Mouse (Mus musculus) fibroblast of lung, adult 2 months (primary cell): ENCODE data around the gene Arfip1.
"Not testable (repeated sequence)": the region's sequence is repeated elsewhere in the genome, so short reads cannot be mapped to it uniquely, and the experiment has no call there.

Experiments used
- DNase-seq: peaks from one replicate; pipeline ENCODE4 v3.0.0-alpha.2; 2011; ENCODE audit warnings: low read depth

Gene Arfip1

DNA sequence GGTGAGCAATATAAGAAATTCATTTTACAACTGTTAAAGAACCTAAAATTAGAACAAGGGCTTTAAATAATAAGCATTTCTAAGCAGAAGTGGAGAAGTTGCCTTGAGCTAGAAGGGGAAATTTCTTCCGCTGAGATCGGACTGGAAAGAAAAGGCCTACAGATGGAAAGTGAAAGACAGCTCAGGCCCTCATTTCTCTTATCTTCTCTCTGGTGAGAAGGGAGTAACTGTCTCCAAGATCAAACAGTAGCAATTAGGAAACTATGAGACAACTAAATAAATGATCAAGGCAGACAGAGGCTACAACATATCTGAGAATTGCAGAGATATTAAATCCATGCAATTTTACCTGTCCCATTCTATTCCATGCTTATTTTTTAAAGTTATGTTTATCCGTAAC, 11.9 kb downstream of the Arfip1 start:
- no peak for DNase-seq

DNA sequence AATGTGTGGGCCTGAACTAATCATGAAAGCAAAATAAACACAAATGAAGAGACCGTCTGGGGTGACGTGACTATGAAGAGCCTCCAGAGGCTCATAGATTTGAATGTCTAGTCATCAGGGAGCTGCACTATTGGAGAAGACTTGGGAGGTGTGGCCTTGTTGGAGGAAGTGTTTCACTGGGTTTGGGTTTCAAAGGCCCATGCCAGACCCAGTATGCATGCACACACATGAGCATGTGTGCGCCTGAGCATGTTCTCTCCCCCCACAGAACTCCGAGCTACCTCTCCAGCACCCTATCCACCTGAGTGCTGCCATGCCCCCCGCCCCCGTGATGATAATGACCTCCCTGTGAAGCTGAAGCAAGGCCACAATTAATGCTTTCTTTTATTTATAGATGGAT, 12.8 kb downstream of the Arfip1 start:
- DNase-seq = no peak

DNA sequence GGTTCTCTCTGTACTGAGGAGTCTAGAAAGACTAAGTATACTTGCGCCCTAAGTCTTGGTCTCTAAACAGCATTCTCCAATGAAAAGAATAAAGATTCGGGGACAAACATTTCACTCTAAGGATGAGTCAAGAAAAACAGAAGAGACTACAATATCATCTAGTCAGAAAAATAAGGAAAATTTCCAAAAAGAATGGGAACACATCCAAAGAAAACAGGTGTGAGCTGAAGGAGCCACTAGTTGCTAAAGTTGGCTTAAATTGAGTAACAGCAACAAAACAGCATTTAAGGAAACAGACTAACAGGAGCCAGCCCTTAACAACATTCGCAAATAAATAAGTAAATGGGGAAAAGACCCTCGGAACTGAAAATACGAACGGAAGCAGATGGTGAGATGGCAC, 13.9 kb downstream of the Arfip1 start:
- no peak for DNase-seq

DNA sequence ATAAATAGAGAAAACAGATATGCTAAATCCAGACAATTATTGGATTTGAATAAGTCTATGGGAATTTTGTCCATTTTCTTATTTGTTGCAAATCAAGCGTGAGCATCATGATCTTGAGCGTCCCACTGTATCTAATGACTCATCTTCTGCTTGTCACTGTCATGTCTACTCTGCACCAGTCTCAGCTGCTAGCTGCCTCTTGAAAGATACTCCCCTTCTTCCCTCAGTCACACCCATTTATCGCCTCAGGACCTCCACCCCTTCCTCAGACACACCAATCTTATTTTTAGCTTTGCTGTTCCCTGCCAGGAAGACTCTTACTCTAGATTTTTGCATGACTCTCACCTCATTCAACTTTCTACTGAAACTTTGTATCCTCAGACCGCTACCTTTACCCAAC, 19.0 kb downstream of the Arfip1 start:
- DNase-seq = no peak

DNA sequence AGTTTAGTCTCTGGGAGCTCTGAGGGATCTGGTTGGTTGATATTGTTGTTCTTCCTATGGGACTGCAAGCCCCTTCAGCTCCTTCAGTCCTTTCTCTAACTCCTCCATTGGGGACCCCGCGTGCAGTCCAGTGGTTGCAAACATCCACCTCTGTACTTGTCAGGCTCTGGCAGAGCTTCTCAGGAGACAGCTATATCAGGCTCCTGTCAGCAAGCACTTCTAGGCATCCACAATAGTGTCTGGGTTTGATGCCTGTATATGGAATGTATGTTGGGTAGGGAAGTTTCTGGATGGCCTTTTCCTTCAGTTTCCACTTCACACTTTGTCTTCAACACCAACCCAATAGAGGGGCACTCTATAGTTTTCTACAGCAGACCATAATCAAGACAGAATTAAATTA, 19.5 kb downstream of the Arfip1 start:
- DNase-seq = not testable (repeated sequence)

DNA sequence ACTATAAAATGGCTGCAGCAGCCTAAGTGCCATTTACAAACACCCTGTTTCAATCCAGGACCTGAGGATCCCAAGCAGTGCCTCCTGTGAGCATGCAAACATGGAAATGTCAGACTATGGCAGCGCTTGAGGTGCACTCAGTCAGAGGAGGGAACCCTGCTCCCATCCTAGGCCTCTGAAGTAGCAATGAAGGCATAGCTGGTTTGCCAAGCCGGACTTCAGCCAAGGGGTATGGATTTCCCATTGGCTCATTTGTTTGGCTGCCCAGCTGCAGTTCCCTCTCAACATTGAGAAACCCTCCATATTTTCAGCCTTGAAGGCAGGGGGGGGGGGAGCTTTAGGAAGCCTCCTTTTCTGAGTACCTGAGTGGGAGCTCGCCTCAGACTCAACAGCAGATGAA, 24.1 kb downstream of the Arfip1 start:
- no peak for DNase-seq

DNA sequence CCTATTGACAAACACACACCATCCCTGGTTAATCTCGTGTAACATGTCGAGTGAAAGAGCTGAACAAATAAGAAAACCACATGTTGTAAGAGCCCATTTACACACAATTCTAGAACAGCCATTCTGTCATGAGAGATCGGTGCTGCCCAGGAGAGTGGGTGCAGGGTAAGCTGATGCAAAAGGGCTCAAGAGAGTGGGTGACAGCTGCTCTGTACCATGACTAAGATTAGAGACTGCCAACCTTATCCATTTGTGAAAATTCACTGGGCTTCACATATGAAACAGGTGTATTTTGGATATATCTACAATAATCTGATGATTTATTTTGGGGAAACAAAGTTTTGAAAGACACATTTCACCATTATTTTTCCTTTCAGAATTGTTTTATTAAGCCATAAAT, 26.6 kb downstream of the Arfip1 start:
- DNase-seq = no peak

DNA sequence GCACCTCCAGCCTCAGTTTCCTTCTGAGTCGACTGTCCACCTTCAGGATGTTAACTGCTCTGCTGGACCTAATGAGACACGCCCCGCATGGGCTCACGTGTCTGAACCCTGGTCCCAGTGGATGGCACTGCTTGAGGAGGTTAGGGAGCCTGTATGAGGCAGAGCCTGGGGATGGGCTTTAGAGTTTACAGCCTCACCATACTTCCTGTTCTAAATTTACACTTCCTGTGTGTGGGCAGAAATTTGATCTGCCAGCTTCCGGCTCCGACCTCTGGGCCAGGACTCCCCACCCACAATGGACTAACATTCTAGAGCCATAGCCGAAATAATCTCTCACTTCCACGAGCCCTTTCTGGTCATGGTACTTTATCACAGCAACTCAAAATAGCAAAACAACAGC, 35.2 kb downstream of the Arfip1 start:
- DNase-seq = no peak

DNA sequence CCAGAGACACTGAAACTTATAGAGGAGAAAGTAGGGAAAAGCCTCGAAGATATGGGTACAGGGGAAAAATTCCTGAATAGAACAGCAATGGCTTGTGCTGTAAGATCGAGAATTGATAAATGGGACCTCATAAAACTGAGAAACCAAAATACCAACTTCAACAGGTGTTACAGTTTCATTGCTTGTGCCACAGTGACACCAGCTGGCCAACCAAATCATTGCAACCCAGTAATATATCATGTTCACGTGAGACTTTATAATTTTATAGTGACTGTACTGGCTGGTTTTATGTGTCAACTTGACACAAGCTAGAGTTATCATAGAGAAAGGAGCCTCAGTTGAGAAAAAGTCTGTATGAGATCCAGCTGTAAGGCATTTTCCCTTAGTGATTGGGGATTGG, 40.0 kb downstream of the Arfip1 start:
- not testable (repeated sequence) for DNase-seq

DNA sequence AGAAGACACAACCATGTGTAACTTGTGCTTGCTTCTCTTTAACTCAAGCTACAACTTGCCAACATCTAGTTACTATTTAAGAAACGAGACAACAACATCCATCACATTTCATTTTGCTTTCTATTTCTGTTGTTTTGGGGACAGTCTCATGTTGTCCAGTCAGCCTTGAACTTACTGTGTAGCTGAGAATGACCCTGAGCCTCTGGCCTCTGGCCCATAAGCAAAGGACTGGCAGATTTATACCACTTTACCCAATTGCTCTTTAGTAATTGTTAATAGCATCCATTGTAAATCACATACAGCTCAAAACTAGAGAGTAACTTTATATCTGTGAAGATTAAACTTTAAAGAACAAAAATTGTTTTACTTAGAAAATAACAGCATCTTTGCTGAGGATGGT, 40.5 kb downstream of the Arfip1 start:
- DNase-seq = no peak

DNA sequence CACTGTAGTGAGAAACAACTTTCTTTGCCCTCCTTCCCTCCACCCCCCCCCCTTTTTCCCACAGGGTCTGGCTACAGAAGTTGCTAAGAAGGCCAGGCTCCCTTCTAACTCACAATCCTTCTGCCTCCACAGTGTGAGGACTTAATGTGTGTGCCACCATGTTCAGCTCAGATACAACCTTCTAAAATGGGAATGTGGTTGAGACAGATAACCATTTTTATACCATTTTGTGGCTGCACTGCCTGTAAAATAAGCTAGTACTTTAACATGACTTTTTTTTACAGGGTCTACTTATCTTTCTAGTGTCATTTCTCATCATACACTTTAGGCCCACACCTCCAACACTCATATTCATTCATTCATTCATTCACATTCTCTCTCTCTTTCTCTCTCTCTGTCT, 41.8 kb downstream of the Arfip1 start:
- DNase-seq = no peak

DNA sequence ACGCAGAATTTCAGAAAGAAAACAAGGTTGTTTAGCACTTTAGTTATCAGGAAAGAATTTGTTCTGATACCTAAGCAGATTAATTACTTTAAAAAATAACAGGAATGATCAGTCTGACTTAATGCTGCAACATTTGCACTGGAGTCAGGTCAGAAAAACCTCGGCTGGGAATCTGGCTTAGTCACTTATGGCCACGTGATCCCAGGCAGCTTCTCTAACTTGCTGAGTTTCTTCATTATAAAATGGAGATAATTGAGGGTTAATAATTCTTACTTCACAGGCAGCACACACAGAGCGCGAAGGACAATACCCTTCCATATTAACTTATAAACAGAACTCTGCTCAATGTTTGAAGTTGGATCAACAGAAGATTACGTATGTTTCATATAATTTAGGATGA, 45.4 kb downstream of the Arfip1 start:
- DNase-seq = no peak

DNA sequence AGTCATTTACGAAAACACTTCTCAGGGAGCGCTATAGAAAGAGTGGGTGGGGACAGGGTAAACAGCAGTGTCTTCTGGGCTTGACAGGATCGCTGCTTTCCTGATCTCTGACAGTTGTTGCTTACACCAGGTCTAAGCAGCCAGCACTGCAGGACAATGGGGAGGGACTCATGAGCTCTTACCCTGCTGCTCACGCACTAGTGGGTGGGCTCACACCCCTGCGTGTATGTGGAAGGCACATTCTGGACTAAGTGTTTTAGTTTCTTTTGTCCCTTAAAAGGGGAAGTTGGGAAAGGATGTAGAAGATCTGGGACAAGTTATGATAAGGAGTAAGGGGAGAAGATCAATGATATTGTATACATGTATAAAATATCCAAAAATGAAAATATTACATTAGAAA, 49.2 kb downstream of the Arfip1 start:
- DNase-seq = no peak

DNA sequence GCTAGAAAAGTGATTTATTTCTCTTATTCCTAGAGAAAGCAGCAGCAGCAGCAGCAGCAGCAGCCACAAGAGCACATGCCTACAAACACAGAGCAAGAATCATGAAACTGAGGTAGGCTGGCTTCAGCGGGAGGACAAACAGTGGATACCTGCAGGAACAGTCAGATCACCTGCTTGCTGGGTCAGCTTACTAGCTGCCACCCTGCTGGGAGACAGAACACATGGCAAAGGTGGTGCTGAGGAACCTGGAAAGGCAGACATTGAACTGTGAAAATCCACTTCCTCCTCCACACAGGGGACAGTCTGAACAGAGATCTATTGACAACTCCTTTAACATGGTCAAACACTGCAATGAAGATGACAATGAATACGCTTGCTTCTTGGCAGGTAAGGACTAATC, 53.4 kb downstream of the Arfip1 start:
- DNase-seq = no peak

DNA sequence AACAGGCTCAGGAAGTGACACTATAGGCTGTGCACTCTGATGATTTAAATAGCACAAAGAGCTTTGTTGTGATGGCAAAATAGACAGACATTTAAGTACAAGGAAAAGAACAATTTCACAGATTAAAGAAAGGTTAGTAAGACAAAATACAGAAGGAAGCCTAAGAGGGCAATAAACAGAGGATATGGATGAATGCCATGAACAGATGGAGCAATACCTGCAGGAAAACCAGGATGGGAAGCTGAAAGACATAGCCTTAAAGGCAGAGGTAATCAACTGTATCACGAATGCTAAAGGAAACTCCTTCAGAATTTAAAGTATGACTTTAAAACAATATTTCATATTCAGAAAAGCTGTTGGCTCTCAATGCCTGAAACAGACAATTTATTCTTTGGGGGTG, 57.5 kb downstream of the Arfip1 start:
- DNase-seq = no peak

DNA sequence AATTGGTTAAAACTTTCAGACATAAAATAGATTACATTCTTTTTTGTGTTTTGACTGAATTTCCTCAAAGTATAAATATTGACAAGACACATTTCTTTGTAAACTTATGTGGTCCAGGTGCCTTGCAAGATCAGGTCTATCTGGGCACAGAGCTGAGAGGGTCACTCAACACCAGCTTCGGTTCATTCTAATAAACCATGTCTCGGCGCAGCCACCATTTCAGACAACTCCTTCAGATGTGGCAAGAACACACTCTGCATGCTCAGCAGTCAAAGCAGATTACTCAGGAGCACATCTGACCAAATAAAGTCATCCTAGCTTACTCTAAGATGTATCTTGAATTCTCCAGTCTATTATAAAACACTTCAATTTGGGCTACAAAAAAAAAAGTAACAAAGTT, 66.3 kb downstream of the Arfip1 start:
- DNase-seq = no peak

DNA sequence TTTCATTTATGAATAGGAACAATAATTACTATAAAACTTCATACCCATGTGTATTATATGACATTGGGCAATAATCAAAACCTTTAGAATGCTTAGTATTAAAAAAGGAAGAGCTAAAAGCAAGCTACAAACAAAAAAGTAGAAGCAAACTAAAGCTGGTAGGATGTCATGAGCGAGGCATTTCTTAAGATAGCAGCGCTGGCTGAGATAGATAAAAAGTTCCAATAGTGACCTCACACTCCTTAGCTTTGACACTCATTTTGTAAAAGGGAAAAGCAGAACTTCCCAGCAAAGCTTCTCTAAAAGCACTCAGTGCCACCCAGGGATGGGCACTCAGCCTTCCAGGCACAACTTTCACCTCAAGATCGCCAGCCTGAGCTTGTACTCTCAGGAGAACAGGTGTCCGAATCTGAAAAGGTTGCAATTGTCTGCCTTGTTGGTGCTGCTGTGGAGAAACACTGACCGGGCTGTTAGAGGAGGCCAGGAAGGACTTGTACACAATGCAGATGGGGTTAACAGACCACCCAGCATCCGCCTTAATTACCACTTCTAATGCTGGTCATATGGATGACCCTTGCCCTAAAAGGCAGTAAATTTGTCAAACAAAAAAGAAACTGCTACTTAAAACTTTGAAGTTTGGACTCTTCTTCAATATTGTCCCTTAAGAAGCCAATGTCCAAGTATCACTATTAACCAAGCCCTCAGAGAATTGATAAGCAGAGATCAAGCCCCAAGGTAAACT, 69.5 kb downstream of the Arfip1 start:
- no peak for DNase-seq

DNA sequence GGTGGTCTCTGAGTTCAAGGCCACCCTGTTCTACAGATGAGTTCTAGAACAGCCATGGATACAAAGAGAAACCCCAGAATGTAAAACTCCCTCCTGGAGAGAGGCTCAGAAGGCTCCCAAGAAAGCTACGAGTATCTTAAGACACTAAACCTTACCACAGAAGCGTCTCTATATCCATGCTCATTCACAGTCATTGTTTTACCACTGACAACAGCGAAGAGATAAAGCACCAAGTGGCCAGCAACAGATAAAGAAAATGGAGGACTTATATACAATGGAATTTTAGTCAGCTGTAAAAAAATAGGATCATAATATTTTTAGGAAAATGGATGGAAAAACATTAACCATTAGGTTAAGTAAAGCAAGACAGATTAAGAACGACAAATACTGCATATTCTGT, 77.2 kb downstream of the Arfip1 start:
- no peak for DNase-seq

DNA sequence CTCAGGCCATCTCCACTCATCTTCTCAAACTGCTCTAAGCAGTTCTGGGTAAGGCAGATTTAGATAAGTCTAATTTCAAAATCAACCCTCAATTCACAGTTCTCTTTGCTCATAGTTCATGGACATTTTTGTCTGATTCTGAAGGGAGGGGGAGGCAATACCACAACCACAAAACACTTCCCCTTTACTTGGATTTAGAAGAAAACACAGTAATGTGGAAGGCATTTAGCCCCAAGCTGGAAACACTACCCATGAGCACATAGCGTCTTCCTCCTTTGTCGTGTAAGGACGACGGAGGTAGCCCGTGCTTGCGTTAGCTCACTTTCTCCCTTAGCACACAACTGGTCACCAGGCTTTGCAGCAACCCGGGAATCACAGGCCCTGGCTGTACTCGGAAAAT, 78.1 kb downstream of the Arfip1 start:
- DNase-seq = no peak

DNA sequence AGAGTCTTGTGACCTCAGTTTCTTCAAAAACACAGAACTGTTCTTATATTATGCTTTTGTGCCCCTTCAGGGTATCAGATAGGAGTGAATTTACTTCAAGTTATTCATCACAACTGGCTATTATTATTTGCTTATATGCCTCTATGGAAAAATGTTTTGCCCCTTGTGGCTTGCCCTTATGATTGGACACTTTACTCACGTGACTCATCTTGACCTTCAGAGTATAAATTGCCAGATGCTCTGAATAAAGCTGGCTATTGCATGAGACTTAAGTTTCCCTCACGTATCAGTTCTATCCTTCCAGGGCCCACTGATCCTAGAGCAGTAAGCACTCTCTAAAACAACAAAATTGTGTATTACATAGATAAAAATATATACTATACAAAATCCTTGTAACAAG, 80.3 kb downstream of the Arfip1 start:
- DNase-seq = no peak

DNA sequence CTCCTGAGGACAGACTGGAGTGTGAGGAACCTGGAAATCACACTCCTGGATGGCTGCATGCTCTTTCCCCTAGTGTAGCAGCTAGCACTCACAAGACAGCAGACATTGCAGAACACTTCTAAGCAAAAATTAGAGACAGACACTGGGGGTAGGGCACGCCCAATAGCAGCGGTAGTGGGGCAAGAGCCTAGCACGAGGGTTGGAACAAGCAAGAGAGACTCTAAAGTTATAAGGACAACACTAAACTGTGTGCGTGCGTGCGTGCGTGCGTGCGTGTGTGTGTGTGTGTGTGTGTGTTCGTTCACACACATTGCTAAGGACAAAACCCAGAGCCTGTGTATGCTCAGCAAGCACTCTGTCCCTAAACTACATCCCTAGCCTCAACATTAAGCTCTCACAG, 81.9 kb downstream of the Arfip1 start:
- no peak for DNase-seq

DNA sequence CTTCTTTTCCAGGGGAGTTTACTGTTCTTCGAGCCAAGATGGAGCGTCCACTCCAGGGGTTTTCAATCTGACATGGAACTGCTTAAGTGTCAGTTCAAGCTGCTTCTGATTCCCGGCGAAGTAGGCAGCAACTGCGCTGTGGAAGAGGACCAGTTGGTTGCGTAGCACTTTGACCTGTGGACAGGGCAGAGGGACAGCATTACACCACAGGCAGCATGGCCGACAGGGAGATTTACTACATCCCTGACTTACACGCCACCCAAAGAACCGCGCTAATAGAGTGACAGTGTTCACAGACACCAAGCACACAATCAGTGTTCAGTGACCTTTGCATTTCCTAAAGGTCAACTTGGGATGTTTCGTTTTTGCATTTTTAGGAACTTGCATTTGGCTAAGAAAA, 84.7 kb downstream of the Arfip1 start:
- no peak for DNase-seq

DNA sequence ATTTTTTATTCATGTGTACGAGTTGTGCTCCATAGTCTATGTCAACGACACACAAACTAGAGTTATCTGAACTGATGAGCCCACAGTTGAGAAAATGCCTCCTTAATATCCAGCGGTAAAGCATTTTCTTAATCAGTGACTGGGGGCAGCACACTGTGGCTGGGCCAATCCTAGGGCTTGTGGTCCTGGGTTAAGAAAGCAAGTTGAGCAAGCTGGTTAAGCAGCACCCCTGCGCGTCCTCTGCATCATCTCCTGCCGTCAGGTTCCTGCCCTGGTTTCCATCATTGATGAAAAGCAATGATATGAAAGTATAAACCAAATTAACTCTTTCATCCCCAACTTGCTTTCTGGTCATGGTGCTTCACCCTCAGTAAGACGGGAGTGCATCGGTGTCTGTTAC, 89.8 kb downstream of the Arfip1 start:
- DNase-seq = no peak

DNA sequence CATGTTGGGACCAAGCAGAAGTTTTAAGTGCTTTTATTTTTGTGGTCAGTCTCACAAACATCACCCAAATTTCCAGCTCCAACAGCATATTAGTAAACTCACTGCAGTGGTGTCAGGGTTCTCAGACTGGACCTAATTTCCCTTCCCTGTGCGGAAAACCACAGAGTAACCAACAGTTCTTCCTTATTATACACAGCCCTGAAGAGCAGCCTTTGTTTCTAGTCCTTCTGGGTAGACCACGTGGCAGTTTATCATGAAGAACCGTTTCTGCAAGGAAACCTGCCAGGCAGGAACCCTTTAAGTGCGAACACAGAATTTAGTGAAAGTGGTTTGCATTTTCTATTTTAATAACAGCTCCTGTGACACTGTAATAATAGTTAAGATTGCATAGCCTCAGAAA, 90.3 kb downstream of the Arfip1 start:
- DNase-seq = no peak

DNA sequence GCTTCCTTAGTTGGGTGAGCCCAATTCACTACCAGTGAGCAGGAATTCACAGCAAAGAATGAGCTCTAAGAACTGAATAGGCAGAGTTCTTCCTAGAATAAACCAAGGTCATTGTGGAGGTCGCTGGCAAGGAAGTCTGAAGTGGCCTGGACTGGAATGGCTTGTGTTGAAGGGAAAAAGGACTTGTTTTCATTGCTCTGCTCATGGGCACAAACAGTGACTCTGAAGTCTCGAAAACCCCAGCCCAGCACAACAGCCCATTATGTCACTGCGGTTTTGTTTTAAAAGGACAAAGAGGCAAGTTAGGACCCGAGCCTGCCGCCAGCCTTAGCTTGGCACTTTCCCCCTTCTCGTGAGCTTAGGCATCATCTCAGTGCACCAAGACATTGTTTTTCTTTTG, 93.7 kb downstream of the Arfip1 start:
- DNase-seq = no peak
